Mouse (Mus musculus) intestine, embryonic 16.5 days (tissue): ENCODE measurements around the gene Cebpg. TPM values are rescaled to one million over a fixed set of nuclear protein-coding genes. Genes with fewer than 3 reads are reported as not detected.

Experiments used
- ATAC-seq: fragments of 200-750 bp; cut with Nextera tagmentation; 2 replicates; pipeline ENCODE4 v1.8.0; 2017; ENCODE audit warnings: moderate TSS enrichment, moderate library complexity
- H3K27ac ChIP-seq: fragments of 300-500 bp; sonication (generic); 2 replicates; pipeline ENCODE4 v1.5.1; 2014; ENCODE audit warnings: mild to moderate bottlenecking, low read length
- H3K27me3 ChIP-seq: fragments of 300-500 bp; sonication (generic); replicated peaks from 2 replicates; pipeline ENCODE4 v1.6.1; 2014; ENCODE audit warnings: low read length, control low read depth, mixed read lengths; ENCODE audit not compliant: control insufficient read depth, insufficient read depth
- H3K36me3 ChIP-seq: fragments of 300-500 bp; sonication (generic); 2 replicates; pipeline ENCODE4 v1.6.1; 2014; ENCODE audit warnings: low read length, control low read depth; ENCODE audit not compliant: control insufficient read depth, insufficient read depth
- H3K4me1 ChIP-seq: fragments of 300-500 bp; sonication (generic); 2 replicates; pipeline ENCODE4 v1.6.1; 2014; ENCODE audit warnings: low read length, control low read depth, mixed read lengths; ENCODE audit not compliant: control insufficient read depth, insufficient read depth
- H3K4me2 ChIP-seq: fragments of 300-500 bp; sonication (generic); 2 replicates; pipeline ENCODE4 v1.6.1; 2014; ENCODE audit warnings: low read depth, low read length, control low read depth
- H3K4me3 ChIP-seq: fragments of 300-500 bp; sonication (generic); 2 replicates; pipeline ENCODE4 v1.5.1; 2014; ENCODE audit warnings: mild to moderate bottlenecking, low read length
- H3K9ac ChIP-seq: fragments of 300-500 bp; sonication (generic); 2 replicates; pipeline ENCODE4 v1.6.1; 2014; ENCODE audit warnings: low read depth, low read length
- H3K9me3 ChIP-seq: fragments of 300-500 bp; sonication (generic); 2 replicates; pipeline ENCODE4 v1.6.1; 2016; ENCODE audit warnings: low read length, control low read depth; ENCODE audit not compliant: control insufficient read depth
- WGBS: fragments of 180-500 bp; shearing (Covaris S2); extraction: QIAGEN DNeasy Blood & Tissue Kit; methylation state at CpG from one replicate; pipeline ENCODE4 v1.1.7; 2014; 5-methylcytosine and 5-hydroxymethylcytosine counted together
- polyA plus RNA-seq: library from polyadenylated mRNA; unstranded; fragments of >200 nt; fragmentation: Nextera tagmentation; extraction: Ambion mirVana; gene quantifications from 2 replicates; pipeline ENCODE4 v1.2.1, GENCODE M21; 2015

Cebpg gene
- polyA plus RNA-seq, 1 experiment from 2014 or later, result 46.4 TPM

DNA sequence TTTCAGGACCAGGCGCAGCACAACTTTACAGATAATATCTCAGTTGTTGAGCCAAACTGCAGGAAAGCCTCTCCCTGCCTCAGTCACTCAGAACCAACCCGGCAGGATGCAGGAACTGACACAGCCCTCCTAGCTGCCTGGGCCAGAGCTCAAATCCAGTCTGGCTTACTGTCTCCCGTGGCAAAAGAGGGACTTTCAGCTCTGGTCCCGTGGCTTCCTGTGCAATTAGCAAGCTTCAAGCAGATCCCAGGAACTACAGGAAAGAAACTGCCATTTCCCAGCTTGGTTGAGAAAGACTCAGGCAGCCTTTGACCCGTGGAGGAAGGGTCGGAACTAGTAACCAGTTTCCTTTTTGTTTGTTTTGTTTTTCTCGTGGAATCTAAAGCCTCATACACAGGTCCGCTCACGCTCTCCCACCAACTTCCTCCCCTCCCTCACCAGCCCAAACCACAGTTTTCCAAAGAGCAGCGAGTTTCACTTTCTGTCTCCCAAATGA lies 24.5 kb upstream of the Cebpg start:
- no peaks in the 10 kb centered on the region for H3K27me3 ChIP-seq
- H3K4me3 ChIP-seq, result peak overlapping the region; percentile 17
- no peaks in the 10 kb centered on the region for H3K36me3 ChIP-seq
- peak overlapping the region; percentile 90 for H3K27ac ChIP-seq
- H3K4me1 ChIP-seq, result peaks cover 4% of the 10 kb centered on the region
- peak overlapping the region; percentile 47 for H3K4me2 ChIP-seq
- WGBS, result 23% methylated on average over 10 of the region's 10 CpGs
- H3K9me3 ChIP-seq, result no peaks in the 10 kb centered on the region
- H3K9ac ChIP-seq, result peak overlapping the region; percentile 56; the same call in 1 of the 2 replicates
- ATAC-seq, result peak; percentile 69

DNA sequence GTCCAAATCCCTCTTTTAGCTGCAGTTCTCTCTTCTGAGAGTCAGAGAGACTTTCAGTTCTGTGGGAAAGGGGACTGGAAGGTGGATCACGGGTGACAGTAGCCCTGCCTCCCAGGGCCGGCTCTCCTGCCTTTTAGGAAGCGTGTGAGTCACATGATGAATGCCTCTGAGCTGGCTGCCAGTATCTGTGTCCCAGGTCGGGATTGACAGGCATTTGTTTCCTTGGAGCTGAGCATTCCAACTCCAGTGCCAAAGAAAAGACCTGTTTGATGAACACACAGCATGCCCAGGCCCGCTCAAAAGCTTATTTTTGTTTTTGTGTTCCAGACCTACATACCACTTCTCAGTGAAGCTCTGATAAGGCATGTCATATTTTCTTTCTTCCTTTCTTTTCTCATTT lies 20.3 kb upstream of the Cebpg start:
- Histone ChIP-seq H3K4me3 (no peak overlapping the region), H3K36me3 (no peaks in the 10 kb centered on the region), H3K9me3 (no peaks in the 10 kb centered on the region), H3K4me2 (no peak overlapping the region), H3K27ac (no peak overlapping the region), H3K4me1 (peaks cover 4% of the 10 kb centered on the region), H3K27me3 (no peaks in the 10 kb centered on the region), H3K9ac (no peak overlapping the region)
- ATAC-seq, result no peak
- 41% methylated on average over 5 of the region's 5 CpGs for WGBS

DNA sequence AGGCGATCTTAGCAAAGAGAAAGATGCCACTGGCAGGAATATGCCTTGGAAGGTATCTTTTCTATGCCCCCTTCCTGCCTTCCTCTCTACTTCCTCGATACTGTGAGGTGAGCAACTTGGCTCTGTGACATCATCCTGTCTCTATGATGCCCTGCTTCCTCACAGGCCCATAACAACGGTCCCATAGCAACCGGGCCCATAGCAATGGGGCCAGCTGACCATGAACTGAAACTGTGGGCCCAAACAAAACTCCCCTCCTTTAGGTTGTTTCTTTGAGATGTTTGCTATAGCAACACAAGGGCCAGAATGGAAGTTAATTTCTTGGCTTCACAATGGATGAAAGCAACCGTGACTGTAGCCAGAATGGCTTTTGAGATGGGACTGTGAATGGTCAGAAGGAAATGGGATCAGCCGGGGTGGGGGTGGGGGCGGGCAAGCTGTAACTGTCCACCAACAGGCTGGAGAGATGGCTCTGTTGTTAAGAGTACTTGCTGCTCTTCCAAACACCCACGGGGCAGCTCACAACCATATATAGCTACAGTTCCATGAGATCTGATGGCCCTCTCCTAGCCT lies 10.4 kb upstream of the Cebpg start:
- H3K27ac ChIP-seq, result no peak overlapping the region
- no peak overlapping the region for H3K4me3 ChIP-seq
- no peak for ATAC-seq
- no peaks in the 10 kb centered on the region for H3K27me3 ChIP-seq
- H3K36me3 ChIP-seq, result no peaks in the 10 kb centered on the region
- WGBS, result 84% methylated on average over 8 of the region's 8 CpGs
- H3K9me3 ChIP-seq, result no peaks in the 10 kb centered on the region
- no peaks in the 10 kb centered on the region for H3K4me1 ChIP-seq
- no peak overlapping the region for H3K9ac ChIP-seq
- no peak overlapping the region for H3K4me2 ChIP-seq

DNA sequence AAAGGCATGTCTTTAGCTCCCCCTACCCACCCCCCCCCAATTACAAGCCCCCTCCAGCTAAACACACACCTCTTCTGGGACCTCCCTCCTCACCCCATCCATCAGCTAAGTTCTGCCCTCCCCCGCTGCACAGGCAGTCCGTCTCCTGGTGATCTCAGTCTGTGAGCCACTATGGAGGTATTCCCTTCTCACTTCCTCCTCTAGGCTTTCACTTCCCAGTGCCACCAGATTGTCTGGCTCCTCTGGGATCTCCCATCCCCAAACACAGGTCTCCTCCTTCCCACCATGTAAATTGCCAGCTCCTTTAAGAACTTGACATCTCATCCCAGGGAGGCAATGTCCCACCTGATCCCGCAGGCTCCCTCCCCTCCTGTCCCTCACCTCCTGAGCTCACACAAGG lies 9.6 kb upstream of the Cebpg start:
- 65% methylated on average over 3 of the region's 3 CpGs for WGBS
- no peaks in the 10 kb centered on the region for H3K27me3 ChIP-seq
- H3K4me1 ChIP-seq, result no peaks in the 10 kb centered on the region
- no peak for ATAC-seq
- H3K4me2 ChIP-seq, result no peak overlapping the region
- H3K36me3 ChIP-seq, result no peaks in the 10 kb centered on the region
- H3K9me3 ChIP-seq, result no peaks in the 10 kb centered on the region
- H3K27ac ChIP-seq, result no peak overlapping the region
- H3K4me3 ChIP-seq, result no peak overlapping the region
- H3K9ac ChIP-seq, result no peak overlapping the region

DNA sequence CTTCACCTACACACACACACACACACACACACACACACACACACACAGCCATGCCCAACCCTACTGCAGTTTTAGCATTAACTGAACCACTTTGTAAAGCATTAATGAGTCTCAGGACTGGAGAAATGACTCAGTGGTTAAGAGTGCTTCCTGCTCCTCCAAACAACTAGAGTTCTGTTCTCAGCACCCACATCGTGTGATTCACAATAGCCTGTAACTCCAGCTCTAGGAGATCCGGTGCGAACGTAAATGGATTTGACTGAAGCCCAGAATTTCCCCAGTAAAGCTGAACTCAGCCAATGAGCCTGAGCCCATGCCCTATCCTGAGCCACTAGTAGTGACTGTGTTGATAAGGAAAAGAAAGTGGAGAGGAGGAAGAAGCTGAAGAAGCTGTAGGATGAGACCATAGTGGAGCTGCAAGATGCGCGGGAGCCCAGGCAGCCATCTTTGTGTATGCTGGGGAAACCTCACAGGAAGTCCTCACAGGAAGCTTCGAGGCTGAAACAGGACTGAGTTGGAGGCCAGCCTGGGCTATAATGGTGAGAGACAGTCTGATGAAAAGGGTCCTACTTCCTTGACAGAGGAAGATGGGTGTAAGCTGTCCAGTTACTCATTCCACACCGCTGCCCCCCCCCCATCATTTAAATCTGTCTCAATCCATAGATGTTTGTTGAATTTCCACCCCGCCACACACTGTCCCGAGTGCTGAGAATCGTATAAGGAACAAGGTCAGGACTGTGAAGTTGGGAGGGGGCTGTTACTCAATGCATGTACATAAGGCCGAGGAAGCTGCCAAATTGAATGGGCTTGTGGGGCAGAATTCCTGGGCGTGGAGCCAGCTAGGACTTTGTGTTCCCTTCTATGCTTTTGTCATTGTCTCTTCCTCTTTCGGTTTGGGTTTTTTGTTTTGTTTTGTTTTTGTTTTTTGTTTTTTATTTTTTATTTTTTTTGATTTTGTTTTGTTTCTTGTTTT lies 8.2 kb upstream of the Cebpg start:
- no peak overlapping the region for H3K27ac ChIP-seq
- WGBS, result 76% methylated on average over 14 of the region's 14 CpGs
- peaks cover 3% of the 10 kb centered on the region; the same call in 1 of the 2 replicates for H3K9me3 ChIP-seq
- H3K4me3 ChIP-seq, result no peak overlapping the region
- no peaks in the 10 kb centered on the region for H3K36me3 ChIP-seq
- H3K27me3 ChIP-seq, result no peaks in the 10 kb centered on the region
- no peak for ATAC-seq
- no peaks in the 10 kb centered on the region for H3K4me1 ChIP-seq
- H3K4me2 ChIP-seq, result no peak overlapping the region
- H3K9ac ChIP-seq, result no peak overlapping the region

DNA sequence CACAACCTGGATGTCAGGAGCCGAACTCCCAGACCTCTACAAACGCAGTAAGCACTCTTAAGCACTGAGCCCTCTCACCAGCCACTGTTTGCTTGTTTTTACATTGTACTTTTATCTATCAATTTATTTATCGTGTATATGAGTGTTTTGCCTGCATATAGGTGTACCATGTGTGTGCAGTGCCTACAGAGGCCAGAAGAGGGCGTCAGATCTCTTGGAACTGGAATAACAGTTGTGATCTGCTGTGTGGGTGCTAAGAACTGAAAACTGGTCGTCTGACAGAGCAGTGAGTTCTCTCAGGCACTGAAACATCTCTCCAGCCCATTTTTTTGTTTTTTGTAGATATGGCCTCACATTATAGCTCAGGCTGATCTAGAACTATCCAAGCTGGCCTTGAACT lies 3.1 kb upstream of the Cebpg start:
- no peak overlapping the region for H3K4me3 ChIP-seq
- H3K27ac ChIP-seq, result no peak overlapping the region
- H3K36me3 ChIP-seq, result no peaks in the 10 kb centered on the region
- peaks cover 14% of the 10 kb centered on the region for H3K4me1 ChIP-seq
- H3K4me2 ChIP-seq, result no peak overlapping the region
- no peaks in the 10 kb centered on the region for H3K27me3 ChIP-seq
- WGBS, result 71% methylated on average over 5 of the region's 5 CpGs
- no peak for ATAC-seq
- peaks cover 6% of the 10 kb centered on the region; the same call in 1 of the 2 replicates for H3K9me3 ChIP-seq
- H3K9ac ChIP-seq, result no peak overlapping the region

DNA sequence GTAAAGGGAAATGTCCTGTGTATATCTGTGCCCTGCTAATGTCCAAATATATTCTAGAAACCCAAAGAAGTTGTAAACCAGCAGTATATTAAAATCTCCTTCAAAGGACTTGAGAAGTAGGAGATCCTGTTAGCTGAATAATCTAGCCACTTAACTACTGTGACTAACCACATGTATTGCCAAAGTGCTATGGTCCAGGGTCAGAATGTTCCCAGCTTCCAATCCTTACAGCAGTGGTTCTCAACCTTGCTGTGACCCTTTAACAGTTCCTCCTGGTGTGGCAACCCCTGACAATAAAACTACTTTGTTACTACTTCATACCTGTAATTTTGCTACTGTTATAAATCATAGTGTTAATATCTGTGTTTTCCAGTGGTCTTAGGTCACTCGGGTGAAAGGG lies 2.0 kb upstream of the Cebpg start:
- Histone ChIP-seq H3K4me1 (peaks cover 19% of the 10 kb centered on the region), H3K36me3 (no peaks in the 10 kb centered on the region), H3K9me3 (peaks cover 6% of the 10 kb centered on the region; the same call in 1 of the 2 replicates), H3K4me2 (no peak overlapping the region), H3K4me3 (no peak overlapping the region), H3K27ac (no peak overlapping the region), H3K27me3 (no peaks in the 10 kb centered on the region), H3K9ac (no peak overlapping the region)
- 74% methylated on average over 1 of the region's 1 CpGs for WGBS
- no peak for ATAC-seq

DNA sequence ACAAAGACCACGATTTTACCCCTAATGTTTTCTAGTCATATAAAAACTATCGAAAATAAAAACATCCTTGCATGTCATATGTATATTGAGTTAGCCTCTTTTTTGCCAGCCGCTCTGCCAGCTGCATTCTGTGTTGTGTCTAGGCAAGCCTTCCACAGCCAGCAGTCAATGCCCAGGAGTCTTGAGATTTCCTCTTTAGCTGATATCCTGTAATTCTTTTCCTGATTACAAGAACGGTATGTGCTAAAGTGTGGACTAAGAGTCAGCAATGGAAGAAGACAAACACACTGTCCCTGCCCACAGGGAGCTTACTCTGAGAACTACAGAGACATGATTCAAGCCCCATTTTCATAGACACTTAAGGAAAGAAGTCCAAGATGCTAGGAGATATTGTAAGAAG lies 1.2 kb upstream of the Cebpg start:
- H3K4me1 ChIP-seq, result peaks cover 24% of the 10 kb centered on the region
- H3K36me3 ChIP-seq, result no peaks in the 10 kb centered on the region
- no peak for ATAC-seq
- H3K4me2 ChIP-seq, result no peak overlapping the region
- H3K9ac ChIP-seq, result no peak overlapping the region
- H3K4me3 ChIP-seq, result no peak overlapping the region
- 83% methylated on average over 4 of the region's 4 CpGs for WGBS
- H3K27ac ChIP-seq, result 0 out of 2 replicates have a peak overlapping the region, but pooled peaks have one; percentile 69
- peaks cover 6% of the 10 kb centered on the region; the same call in 1 of the 2 replicates for H3K9me3 ChIP-seq
- H3K27me3 ChIP-seq, result no peaks in the 10 kb centered on the region

DNA sequence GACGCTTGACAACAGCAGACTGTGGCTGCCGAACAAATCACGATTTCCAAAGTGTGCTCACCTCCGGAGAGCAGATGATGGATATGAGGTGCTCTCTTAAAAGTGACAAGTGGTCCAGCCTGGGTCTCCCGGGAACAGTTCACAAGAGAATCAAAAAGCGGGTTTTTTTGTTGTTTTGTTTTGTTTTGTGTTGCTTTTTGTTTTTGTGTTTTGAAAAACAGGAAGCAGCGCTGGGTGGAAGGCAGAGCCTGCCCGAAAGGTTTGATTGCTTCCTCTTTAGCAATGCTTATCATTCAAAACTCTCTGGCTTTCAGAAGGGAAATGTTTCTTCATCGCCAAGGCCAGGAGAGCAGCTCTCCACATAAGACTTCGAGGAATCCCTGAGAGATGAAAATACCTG lies 626 bp upstream of the Cebpg start:
- peak overlapping the region; percentile 69 for H3K27ac ChIP-seq
- H3K4me3 ChIP-seq, result peak overlapping the region; percentile 82
- peaks cover 6% of the 10 kb centered on the region; the same call in 1 of the 2 replicates for H3K9me3 ChIP-seq
- peak overlapping the region; percentile 65 for H3K9ac ChIP-seq
- no peaks in the 10 kb centered on the region for H3K36me3 ChIP-seq
- H3K4me1 ChIP-seq, result peaks cover 24% of the 10 kb centered on the region
- peak; percentile 23 for ATAC-seq
- H3K27me3 ChIP-seq, result no peaks in the 10 kb centered on the region
- WGBS, result 15% methylated on average over 10 of the region's 10 CpGs
- H3K4me2 ChIP-seq, result peak overlapping the region; percentile 89
